Mouse (Mus musculus) midbrain, embryonic 13.5 days (tissue): ENCODE measurements around the gene Obp2b. TPM values are rescaled to one million over a fixed set of nuclear protein-coding genes. Genes with fewer than 3 reads are reported as not detected.
A peak's percentile ranks its signal among the peaks of the same experiment; 100 is the strongest.
"Not testable (repeated sequence)": the region's sequence is repeated elsewhere in the genome, so short reads cannot be mapped to it uniquely, and the experiment has no call there.

Source experiments
- ATAC-seq: fragments of 200-750 bp; cut with Nextera tagmentation; 2 replicates; pipeline ENCODE4 v1.8.0; 2017; ENCODE audit warnings: mild to moderate bottlenecking, moderate TSS enrichment, moderate library complexity
- H3K27ac ChIP-seq: fragments of 300-500 bp; sonication (generic); 2 replicates; pipeline ENCODE4 v1.5.1; 2015; ENCODE audit warnings: inconsistent platforms, mild to moderate bottlenecking, moderate library complexity
- H3K27me3 ChIP-seq: fragments of 300-500 bp; sonication (generic); 2 replicates; pipeline ENCODE4 v1.6.1; 2015; ENCODE audit warnings: mild to moderate bottlenecking, inconsistent platforms
- H3K36me3 ChIP-seq: fragments of 300-500 bp; sonication (generic); 2 replicates; pipeline ENCODE4 v1.6.1; 2015; ENCODE audit warnings: mild to moderate bottlenecking, inconsistent platforms
- H3K4me1 ChIP-seq: fragments of 300-500 bp; sonication (generic); replicated peaks from 2 replicates; pipeline ENCODE4 v1.6.1; 2015; ENCODE audit warnings: inconsistent platforms
- H3K4me2 ChIP-seq: fragments of 300-500 bp; sonication (generic); replicated peaks from 2 replicates; pipeline ENCODE4 v1.6.1; 2015; ENCODE audit warnings: moderate library complexity, mild to moderate bottlenecking, inconsistent platforms
- H3K4me3 ChIP-seq: fragments of 300-500 bp; sonication (generic); replicated peaks from 2 replicates; pipeline ENCODE4 v1.5.1; 2015; ENCODE audit warnings: mild to moderate bottlenecking, inconsistent platforms
- H3K9ac ChIP-seq: fragments of 300-500 bp; sonication (generic); replicated peaks from 2 replicates; pipeline ENCODE4 v1.6.1; 2015; ENCODE audit warnings: mild to moderate bottlenecking, inconsistent platforms
- H3K9me3 ChIP-seq: fragments of 300-500 bp; sonication (generic); 2 replicates; pipeline ENCODE4 v1.6.1; 2016; ENCODE audit warnings: mild to moderate bottlenecking, inconsistent platforms
- WGBS: fragments of 180-500 bp; shearing (Covaris S2); methylation state at CpG from one replicate; pipeline ENCODE4 v1.1.7; 2015; 5-methylcytosine and 5-hydroxymethylcytosine counted together
- polyA plus RNA-seq: library from polyadenylated mRNA; unstranded; fragments of >200 nt; fragmentation: Nextera tagmentation; extraction: Ambion mirVana; gene quantifications from 2 replicates; pipeline ENCODE4 v1.2.1, GENCODE M21; 2015

The Obp2b gene
- polyA plus RNA-seq = not detected in 2 replicates

GRCm38 (mm10) chr2:25736709-25737108 is at the start of gene Obp2b:
TSS of gene Obp2b (plus strand) at chr2:25737009.
- H3K9me3 ChIP-seq, H3K36me3 ChIP-seq, H3K4me2 ChIP-seq, ATAC-seq, H3K4me1 ChIP-seq, H3K4me3 ChIP-seq, H3K27ac ChIP-seq, H3K9ac ChIP-seq, H3K27me3 ChIP-seq: not testable (repeated sequence)
- WGBS = 92% methylated on average over 3 of the region's 3 CpGs

DNA sequence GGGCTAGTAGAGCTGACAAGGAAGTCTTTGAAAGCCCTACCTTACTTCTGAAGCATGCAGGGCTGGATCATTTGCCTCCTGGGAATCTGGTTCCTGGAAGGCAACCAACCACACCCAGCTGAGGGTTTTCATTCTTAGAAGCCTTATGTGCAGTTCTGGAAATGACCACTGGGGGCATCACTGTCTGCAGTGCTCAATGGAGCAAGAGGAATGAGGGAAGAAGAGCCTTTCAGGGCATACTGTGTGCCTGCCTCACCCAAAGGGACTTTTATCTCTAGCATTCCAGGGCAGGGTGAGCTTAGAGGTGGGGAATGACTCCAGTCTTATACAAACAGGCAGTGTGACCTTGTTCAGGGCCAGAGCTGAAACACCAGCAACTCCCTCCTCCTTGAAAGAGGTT is 42.2 kb upstream of the Obp2b start:
- ATAC-seq = no peak
- H3K9me3 ChIP-seq = no peaks in the 10 kb centered on the region

DNA sequence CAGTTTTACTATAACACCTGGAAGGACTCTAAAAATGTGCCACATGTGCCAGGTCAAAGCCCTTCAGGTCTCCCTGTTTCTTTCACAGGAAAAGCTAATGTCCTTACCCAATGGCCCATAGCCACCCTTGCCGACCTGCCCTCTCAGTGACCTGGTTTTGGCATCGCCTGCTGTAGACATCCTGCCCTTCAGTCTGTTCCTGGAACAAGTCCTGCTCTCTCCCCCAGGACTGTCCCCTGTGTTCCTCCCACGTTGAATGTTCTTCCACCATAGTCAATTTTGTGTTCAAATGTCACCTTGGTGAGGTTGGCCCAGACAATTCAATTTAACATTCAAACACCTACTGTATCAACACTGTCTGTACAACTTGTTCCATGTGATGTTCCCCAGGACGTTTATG is 39.9 kb upstream of the Obp2b start:
- Histone ChIP-seq H3K36me3 (no peaks in the 10 kb centered on the region), H3K4me3 (no peak overlapping the region), H3K9ac (no peak overlapping the region), H3K27ac (no peak overlapping the region), H3K4me1 (no peaks in the 10 kb centered on the region), H3K27me3 (no peaks in the 10 kb centered on the region), H3K9me3 (no peaks in the 10 kb centered on the region), H3K4me2 (no peak overlapping the region)
- ATAC-seq = no peak
- 70% methylated on average over 4 of the region's 4 CpGs for whole genome bisulfite sequencing

More for the DNA sequence above, 42.2 kb upstream of the Obp2b start:
- Histone ChIP-seq H3K27ac (no peak overlapping the region), H3K9ac (no peak overlapping the region), H3K4me1 (no peaks in the 10 kb centered on the region), H3K36me3 (no peaks in the 10 kb centered on the region), H3K4me2 (no peak overlapping the region), H3K27me3 (no peaks in the 10 kb centered on the region), H3K4me3 (no peak overlapping the region)

- 0 out of 2 replicates have a peak, but pooled peaks cover 2% of the 10 kb centered on the region for H3K27me3 ChIP-seq
- no peak overlapping the region for H3K27ac ChIP-seq
- 92% methylated on average over 2 of the region's 2 CpGs for WGBS
- H3K4me1 ChIP-seq = no peaks in the 10 kb centered on the region
- no peaks in the 10 kb centered on the region for H3K36me3 ChIP-seq
- H3K4me2 ChIP-seq = no peak overlapping the region
- no peak for ATAC-seq
- H3K9ac ChIP-seq = no peak overlapping the region
- H3K9me3 ChIP-seq = no peaks in the 10 kb centered on the region
- H3K4me3 ChIP-seq = no peak overlapping the region
Observed at GRCm38 (mm10) chr2:25698696-25699095, 38.1 kb upstream of the Obp2b start.

DNA sequence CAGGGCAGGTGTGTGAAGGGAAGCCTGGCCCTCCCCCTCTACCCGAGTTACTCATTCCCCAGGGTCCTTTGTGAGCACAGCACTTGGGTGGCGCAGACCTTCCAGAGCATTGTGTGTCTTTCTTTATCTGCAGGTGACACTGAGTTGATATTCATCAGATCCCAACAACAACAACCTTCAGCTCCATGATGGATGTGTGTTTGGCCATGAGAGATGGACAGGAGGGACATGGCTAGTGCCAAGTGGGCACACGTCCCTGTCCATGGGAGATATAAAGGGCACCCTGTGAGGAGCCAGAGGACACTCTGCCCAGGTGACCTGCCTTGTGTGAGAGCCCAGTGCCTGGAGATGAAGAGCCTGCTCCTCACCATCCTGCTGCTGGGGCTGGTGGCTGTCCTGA is 37.1 kb upstream of the Obp2b start, which contains the start of gene Obp2a:
Gene Obp2a (plus strand): TSS at position 301 of the 400 bp plus-strand sequence.
- not testable (repeated sequence) for H3K9me3 ChIP-seq, H3K36me3 ChIP-seq, ATAC-seq, H3K9ac ChIP-seq, H3K27me3 ChIP-seq, H3K4me2 ChIP-seq, H3K4me3 ChIP-seq, H3K4me1 ChIP-seq, H3K27ac ChIP-seq
- 85% methylated on average over 3 of the region's 3 CpGs for WGBS

DNA sequence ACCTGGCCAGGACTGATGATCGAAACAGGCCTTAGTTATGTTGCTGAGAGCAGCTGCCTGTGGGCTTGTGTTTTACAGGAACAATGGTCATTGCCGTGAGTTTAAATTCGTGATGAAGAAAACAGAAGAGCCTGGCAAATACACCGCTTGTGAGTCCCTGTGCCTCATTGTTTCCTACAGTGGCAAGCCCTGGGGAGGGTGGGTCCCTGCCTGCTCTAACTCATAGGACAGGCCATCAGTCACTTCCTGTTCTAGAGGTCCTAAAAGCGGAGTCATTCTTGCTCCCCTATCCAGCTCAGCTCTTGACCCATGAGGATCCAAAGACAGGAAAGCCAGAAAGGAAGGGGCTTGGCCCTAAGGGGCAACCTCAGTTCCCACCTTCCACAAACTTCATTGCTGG is 35.8 kb upstream of the Obp2b start:
- 82% methylated on average over 5 of the region's 5 CpGs for WGBS
- no peak overlapping the region for H3K4me3 ChIP-seq
- no peak overlapping the region for H3K9ac ChIP-seq
- H3K9me3 ChIP-seq = no peaks in the 10 kb centered on the region
- H3K4me2 ChIP-seq = no peak overlapping the region
- H3K27ac ChIP-seq = no peak overlapping the region
- H3K27me3 ChIP-seq = 0 out of 2 replicates have a peak, but pooled peaks cover 2% of the 10 kb centered on the region
- no peaks in the 10 kb centered on the region for H3K36me3 ChIP-seq
- H3K4me1 ChIP-seq = 0 out of 2 replicates have a peak, but pooled peaks cover 2% of the 10 kb centered on the region
- no peak for ATAC-seq

GRCm38 (mm10) chr2:25703706-25704105 is 33.1 kb upstream of the Obp2b start:
- 88% methylated on average over 4 of the region's 4 CpGs for WGBS
- Histone ChIP-seq H3K4me1 (peaks cover 13% of the 10 kb centered on the region), H3K27me3 (0 out of 2 replicates have a peak, but pooled peaks cover 2% of the 10 kb centered on the region), H3K36me3 (no peaks in the 10 kb centered on the region), H3K4me3 (no peak overlapping the region), H3K27ac (no peak overlapping the region), H3K9ac (0 out of 2 replicates have a peak overlapping the region, but pooled peaks have one; percentile 10), H3K4me2 (no peak overlapping the region), H3K9me3 (no peaks in the 10 kb centered on the region)
- no peak for ATAC-seq

GRCm38 (mm10) chr2:25706643-25707481 is 29.9 kb upstream of the Obp2b start, which contains the start of gene Bmyc:
TSS of gene Bmyc (plus strand) at chr2:25706739.
- H3K9ac ChIP-seq = peak within 1 kb of the TSS; percentile 87
- peak within 1 kb of the TSS; percentile 78 for H3K27ac ChIP-seq
- peak; percentile 97 for ATAC-seq
- peak within 1 kb of the TSS; percentile 77 for H3K4me2 ChIP-seq
- H3K9me3 ChIP-seq = no peaks in the 10 kb centered on the region
- peaks cover 21% of the 10 kb centered on the region for H3K4me1 ChIP-seq
- 0 out of 2 replicates have a peak, but pooled peaks cover 2% of the 10 kb centered on the region for H3K27me3 ChIP-seq
- under 1% methylated on average over 75 of the region's 78 CpGs for WGBS
- H3K4me3 ChIP-seq = peak within 1 kb of the TSS; percentile 82
- no peaks in the 10 kb centered on the region for H3K36me3 ChIP-seq

GRCm38 (mm10) chr2:25708121-25708520 is 28.7 kb upstream of the Obp2b start:
- 82% methylated on average over 2 of the region's 2 CpGs for WGBS
- Histone ChIP-seq H3K4me2 (peak overlapping the region; percentile 44), H3K27ac (no peak overlapping the region), H3K4me1 (peaks cover 21% of the 10 kb centered on the region), H3K9me3 (no peaks in the 10 kb centered on the region), H3K4me3 (peak overlapping the region; percentile 20), H3K9ac (peak overlapping the region; percentile 15), H3K36me3 (no peaks in the 10 kb centered on the region), H3K27me3 (no peaks in the 10 kb centered on the region)
- no peak for ATAC-seq

- H3K9ac ChIP-seq = 0 out of 2 replicates have a peak overlapping the region, but pooled peaks have one; percentile 15
- not testable (repeated sequence) for H3K27ac ChIP-seq
- H3K4me2 ChIP-seq = 0 out of 2 replicates have a peak overlapping the region, but pooled peaks have one; percentile 44
Observed at GRCm38 (mm10) chr2:25709056-25709455, 27.8 kb upstream of the Obp2b start.

GRCm38 (mm10) chr2:25709791-25710190 is 27.0 kb upstream of the Obp2b start:
- WGBS = 87% methylated on average over 2 of the region's 2 CpGs
- ATAC-seq, H3K4me2 ChIP-seq, H3K27me3 ChIP-seq, H3K27ac ChIP-seq, H3K36me3 ChIP-seq, H3K9ac ChIP-seq, H3K4me3 ChIP-seq, H3K9me3 ChIP-seq: not testable (repeated sequence)
- peaks cover 21% of the 10 kb centered on the region for H3K4me1 ChIP-seq

More at GRCm38 (mm10) chr2:25709056-25709455, 27.8 kb upstream of the Obp2b start:
- not testable (repeated sequence) for H3K27me3 ChIP-seq, H3K9me3 ChIP-seq, ATAC-seq, H3K4me3 ChIP-seq, H3K36me3 ChIP-seq
- 97% methylated on average over 1 of the region's 1 CpGs for WGBS
- peaks cover 21% of the 10 kb centered on the region for H3K4me1 ChIP-seq

- not testable (repeated sequence) for H3K9me3 ChIP-seq, H3K27me3 ChIP-seq, H3K9ac ChIP-seq, H3K36me3 ChIP-seq, ATAC-seq, H3K27ac ChIP-seq, H3K4me2 ChIP-seq, H3K4me3 ChIP-seq
- WGBS = 34% methylated on average over 3 of the region's 3 CpGs
- peaks cover 17% of the 10 kb centered on the region for H3K4me1 ChIP-seq
Observed at GRCm38 (mm10) chr2:25711641-25712040, 25.2 kb upstream of the Obp2b start.
